Mouse (Mus musculus) kidney, adult 2 months (tissue): ENCODE data around the gene Taf10. TPM values are rescaled to one million over a fixed set of nuclear protein-coding genes. Genes with fewer than 3 reads are reported as not detected.
"Not testable (repeated sequence)": the region's sequence is repeated elsewhere in the genome, so short reads cannot be mapped to it uniquely, and the experiment has no call there.

Experiments
- DNase-seq: peaks from one replicate; pipeline ENCODE4 v3.0.0; 2021
- H3K27ac ChIP-seq: fragments of 200-500 bp; 2 replicates; pipeline ENCODE4 v1.5.1; 2012; ENCODE audit warnings: low read depth, low read length, control low read depth, inconsistent platforms; ENCODE audit not compliant: insufficient read depth
- H3K27me3 ChIP-seq: fragments of 200-500 bp; replicated peaks from 2 replicates; pipeline ENCODE4 v1.6.1; 2012; ENCODE audit warnings: mild to moderate bottlenecking, moderate library complexity, low read length, inconsistent platforms; ENCODE audit not compliant: control insufficient read depth, insufficient read depth
- H3K36me3 ChIP-seq: fragments of 200-500 bp; 2 replicates; pipeline ENCODE4 v1.6.1; 2012; ENCODE audit warnings: mild to moderate bottlenecking, moderate library complexity, low read length, inconsistent platforms; ENCODE audit not compliant: control insufficient read depth, insufficient read depth
- H3K4me1 ChIP-seq: fragments of 200-500 bp; 2 replicates; pipeline ENCODE4 v1.6.1; 2011; ENCODE audit warnings: low read length; ENCODE audit not compliant: control insufficient read depth, insufficient read depth
- H3K4me3 ChIP-seq: fragments of 200-500 bp; 2 replicates; pipeline ENCODE4 v1.5.1; 2011; ENCODE audit warnings: mild to moderate bottlenecking, low read depth, low read length, control low read depth; ENCODE audit not compliant: insufficient read depth
- CTCF ChIP-seq: fragments of 200-500 bp; conservative IDR thresholded peaks from 2 replicates; pipeline ENCODE4 v1.5.1; 2011; ENCODE audit warnings: low read depth, mild to moderate bottlenecking, control low read depth, low read length, moderate library complexity, mixed read lengths; ENCODE audit not compliant: insufficient read depth, insufficient read length
- POLR2A ChIP-seq: fragments of 200-500 bp; IDR thresholded peaks from one replicate; pipeline ENCODE4 v1.6.1; 2011; ENCODE audit warnings: low read depth, low read length, control low read depth
- WGBS: fragments of 180-500 bp; shearing (Covaris S2); methylation state at CpG from one replicate; pipeline ENCODE4 v1.1.7; 2018; 5-methylcytosine and 5-hydroxymethylcytosine counted together
- polyA plus RNA-seq: library from polyadenylated mRNA; depleted of rRNA; stranded (reverse); fragments of >200 nt; gene quantifications from 2 replicates; pipeline ENCODE4 v1.2.3, GENCODE M21; 2012

Gene Taf10
- polyA plus RNA-seq, 1 experiment, result 437 TPM

GRCm38 (mm10) chr7:105738948-105739347, 5.2 kb downstream of the Taf10 start:
- TF ChIP-seq POLR2A (peak; percentile 11), CTCF (no peak)
- H3K27me3 ChIP-seq, result no peaks in the 10 kb centered on the region
- H3K36me3 ChIP-seq, result no peaks in the 10 kb centered on the region; the same call in 1 of the 2 replicates
- DNase-seq, result peak; percentile 84
- 33% methylated on average over 3 of the region's 3 CpGs for WGBS
- peaks cover 15% of the 10 kb centered on the region; the same call in 1 of the 2 replicates for H3K4me1 ChIP-seq
- H3K4me3 ChIP-seq, result 0 out of 2 replicates have a peak overlapping the region, but pooled peaks have one; percentile 9
- peak overlapping the region; percentile 88 for H3K27ac ChIP-seq

- 57% methylated on average over 2 of the region's 2 CpGs for WGBS
- Histone ChIP-seq H3K4me1 (peaks cover 10% of the 10 kb centered on the region; the same call in 1 of the 2 replicates), H3K36me3 (no peaks in the 10 kb centered on the region; the same call in 1 of the 2 replicates), H3K27me3 (no peaks in the 10 kb centered on the region), H3K27ac (peak overlapping the region; percentile 33; the same call in 1 of the 2 replicates), H3K4me3 (no peak overlapping the region)
- no peak for DNase-seq
- no peak for TF ChIP-seq POLR2A
- no peak for TF ChIP-seq CTCF
These were observed 5.9 kb downstream of the Taf10 start for GRCm38 (mm10) chr7:105738286-105738685.

DNA sequence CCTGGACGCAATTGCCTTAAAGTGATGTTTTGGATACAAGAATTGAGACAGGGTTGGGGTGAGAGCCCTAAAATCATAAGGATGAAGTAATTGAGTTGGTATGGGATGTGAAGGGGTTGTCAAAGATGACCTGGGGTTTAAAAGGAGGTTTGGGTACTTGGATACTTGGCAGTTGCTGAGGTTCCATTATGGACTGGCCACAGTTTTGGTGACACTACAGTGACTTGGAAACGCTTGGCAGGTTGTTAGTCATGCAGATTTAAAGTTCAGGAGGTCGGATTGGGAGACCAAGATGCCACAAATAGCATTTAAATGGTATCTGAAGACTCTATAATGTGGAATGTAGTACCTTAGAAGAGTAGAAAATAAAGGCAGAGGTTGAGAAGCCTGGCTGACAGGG, 6.5 kb downstream of the Taf10 start:
- TF ChIP-seq POLR2A, result no peak
- TF ChIP-seq CTCF, result no peak
- no peaks in the 10 kb centered on the region for H3K27me3 ChIP-seq
- H3K4me1 ChIP-seq, result peaks cover 7% of the 10 kb centered on the region; the same call in 1 of the 2 replicates
- peak overlapping the region; percentile 75 for H3K4me3 ChIP-seq
- H3K36me3 ChIP-seq, result peaks cover 1% of the 10 kb centered on the region; the same call in 1 of the 2 replicates
- DNase-seq, result peak; percentile 21
- H3K27ac ChIP-seq, result peak overlapping the region; percentile 90; the same call in 1 of the 2 replicates
- WGBS, result 7% methylated on average over 3 of the region's 3 CpGs

DNA sequence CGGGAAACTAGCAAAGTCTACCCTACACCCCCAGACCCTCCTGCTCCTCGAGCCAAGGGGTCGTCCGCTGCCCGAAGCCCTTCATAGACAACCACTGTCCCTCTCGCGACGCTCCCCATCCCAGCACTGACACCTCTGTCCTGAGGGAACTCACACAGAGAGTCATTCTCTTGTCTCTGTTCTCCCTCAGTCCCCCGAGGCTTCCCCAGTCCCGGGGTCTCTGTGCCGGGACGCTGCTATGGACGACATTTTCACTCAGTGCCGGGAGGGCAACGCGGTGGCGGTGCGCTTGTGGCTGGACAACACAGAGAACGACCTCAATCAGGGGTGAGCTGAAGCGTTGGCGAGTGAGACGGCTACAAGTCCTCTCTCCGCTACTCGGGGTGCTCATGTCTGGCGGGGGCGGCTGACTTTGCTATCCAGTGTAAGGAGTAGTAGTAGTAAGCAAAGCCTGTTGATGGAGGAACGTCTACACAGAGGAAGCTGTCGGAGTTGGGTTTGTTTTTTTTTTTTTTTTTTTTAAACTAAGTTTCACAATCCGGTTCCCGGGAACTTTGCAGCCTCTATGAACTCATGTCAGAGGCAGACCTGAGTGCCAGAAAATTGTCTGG, 7.1 kb downstream of the Taf10 start, which contains the start of gene Rrp8:
Gene Rrp8, minus strand, starts transcription at position 475 of the 611 bp plus-strand sequence.
- Histone ChIP-seq H3K4me1 (peaks cover 7% of the 10 kb centered on the region; the same call in 1 of the 2 replicates), H3K36me3 (peaks cover 1% of the 10 kb centered on the region; the same call in 1 of the 2 replicates), H3K27ac (peak within 1 kb of the TSS; percentile 90), H3K4me3 (peak within 1 kb of the TSS; percentile 81), H3K27me3 (no peaks in the 10 kb centered on the region)
- peak; percentile 53 for DNase-seq
- no peak for TF ChIP-seq POLR2A
- no peak for TF ChIP-seq CTCF
- WGBS, result under 1% methylated on average over 30 of the region's 30 CpGs

DNA sequence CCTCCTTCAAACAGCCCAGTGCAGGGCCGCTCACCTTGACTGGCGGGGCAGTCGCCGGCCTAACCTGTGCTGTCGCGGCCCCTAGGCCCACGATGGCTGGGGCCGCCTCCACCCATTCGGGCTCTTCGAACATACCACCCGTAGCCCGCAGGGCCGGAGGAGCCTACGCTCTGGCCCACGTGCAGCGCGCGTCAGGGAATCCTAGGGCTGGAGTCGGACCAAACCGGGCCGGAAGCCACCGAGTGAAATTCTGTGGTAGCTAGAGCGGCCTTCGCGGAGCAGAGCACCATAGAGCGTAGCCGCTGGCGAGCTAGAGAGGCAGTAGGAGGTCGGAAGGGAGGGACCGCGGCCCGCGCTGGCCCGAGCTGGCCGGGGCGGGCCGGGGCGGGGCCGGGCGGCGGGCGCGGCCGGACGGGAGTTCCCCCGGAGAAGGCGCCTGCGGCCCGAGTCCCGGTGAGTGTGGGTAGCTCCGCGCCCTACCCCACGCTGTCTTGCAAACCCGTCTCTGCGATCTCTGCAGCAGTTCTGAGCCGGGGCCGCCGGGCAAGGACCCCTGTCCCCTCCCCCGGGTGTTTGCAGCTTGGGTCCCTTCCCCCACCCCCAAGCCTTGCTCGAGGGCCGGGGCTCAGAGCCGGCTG, 7.8 kb downstream of the Taf10 start, which contains the start of gene Ilk:
Gene Ilk, plus strand, starts transcription at position 329 of the 638 bp plus-strand sequence.
- Histone ChIP-seq H3K4me1 (peaks cover 7% of the 10 kb centered on the region; the same call in 1 of the 2 replicates), H3K36me3 (peaks cover 1% of the 10 kb centered on the region; the same call in 1 of the 2 replicates), H3K27ac (peak within 1 kb of the TSS; percentile 90), H3K4me3 (peak within 1 kb of the TSS; percentile 81), H3K27me3 (no peaks in the 10 kb centered on the region)
- peak; percentile 97 for DNase-seq
- TF ChIP-seq POLR2A, result peak; percentile 76
- TF ChIP-seq CTCF, result no peak
- WGBS, result under 1% methylated on average over 62 of the region's 62 CpGs

GRCm38 (mm10) chr7:105735464-105735863, 8.7 kb downstream of the Taf10 start:
- H3K4me1 ChIP-seq, H3K4me3 ChIP-seq, H3K27ac ChIP-seq, H3K27me3 ChIP-seq, DNase-seq, H3K36me3 ChIP-seq: not testable (repeated sequence)
- 42% methylated on average over 4 of the region's 4 CpGs for whole genome bisulfite sequencing

DNA sequence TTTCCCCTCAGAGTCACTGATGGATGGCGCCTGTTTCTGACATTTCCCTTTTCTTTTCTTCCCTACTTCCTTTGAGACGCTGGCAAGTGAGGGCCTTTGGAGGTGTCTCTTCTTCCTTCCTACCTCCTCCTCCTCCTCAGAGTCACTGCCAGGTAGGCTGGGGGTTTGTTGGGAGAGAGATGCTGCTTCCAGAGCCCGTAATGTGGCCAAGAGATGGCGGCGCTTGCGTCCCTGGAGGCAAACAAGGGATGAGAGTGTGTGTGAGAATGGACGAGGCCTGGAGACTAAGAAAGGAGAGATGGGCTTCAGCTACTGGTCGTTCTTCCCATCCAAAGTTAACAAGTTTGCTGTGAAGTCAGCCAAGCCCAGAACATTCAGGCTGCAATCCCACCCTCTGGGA, 9.3 kb downstream of the Taf10 start:
- peaks cover 7% of the 10 kb centered on the region; the same call in 1 of the 2 replicates for H3K4me1 ChIP-seq
- H3K4me3 ChIP-seq, result no peak overlapping the region
- H3K27me3 ChIP-seq, result no peaks in the 10 kb centered on the region
- DNase-seq, result no peak
- WGBS, result 85% methylated on average over 8 of the region's 8 CpGs
- no peak overlapping the region for H3K27ac ChIP-seq
- peaks cover 1% of the 10 kb centered on the region; the same call in 1 of the 2 replicates for H3K36me3 ChIP-seq
- TF ChIP-seq CTCF (no peak), POLR2A (no peak)
